Mouse (Mus musculus) urinary bladder, postnatal 36 days (tissue): ENCODE measurements around the gene Eno4.
A peak's percentile ranks its signal among the peaks of the same experiment; 100 is the strongest.

Experiments used
- DNase-seq, 2 experiments: peaks; one replicate each; pipeline ENCODE4 v3.0.0; 2022; ENCODE audit warnings: low spot score in 2 of 2, mixed read lengths in 1 of 2

The Eno4 gene

DNA sequence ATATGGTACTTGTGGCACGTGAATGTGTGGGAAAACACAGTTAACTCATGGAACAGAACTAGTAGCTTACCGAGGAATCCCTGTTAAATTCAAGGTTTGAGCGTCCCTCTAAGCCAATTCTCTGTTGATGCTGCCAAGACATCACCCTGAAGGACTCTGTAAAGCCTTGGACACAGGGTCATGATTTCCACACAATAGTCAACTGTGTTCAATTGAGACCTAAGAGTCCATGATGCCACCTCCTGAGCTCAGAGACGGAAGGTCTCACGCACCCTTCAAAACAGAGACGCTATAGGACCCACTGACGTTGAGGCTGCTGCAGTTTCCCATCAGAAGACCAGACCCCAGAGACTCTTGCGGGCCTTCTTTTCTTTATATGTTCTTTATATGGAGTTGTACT, 30.9 kb downstream of the Eno4 start:
- no peak for DNase-seq

DNA sequence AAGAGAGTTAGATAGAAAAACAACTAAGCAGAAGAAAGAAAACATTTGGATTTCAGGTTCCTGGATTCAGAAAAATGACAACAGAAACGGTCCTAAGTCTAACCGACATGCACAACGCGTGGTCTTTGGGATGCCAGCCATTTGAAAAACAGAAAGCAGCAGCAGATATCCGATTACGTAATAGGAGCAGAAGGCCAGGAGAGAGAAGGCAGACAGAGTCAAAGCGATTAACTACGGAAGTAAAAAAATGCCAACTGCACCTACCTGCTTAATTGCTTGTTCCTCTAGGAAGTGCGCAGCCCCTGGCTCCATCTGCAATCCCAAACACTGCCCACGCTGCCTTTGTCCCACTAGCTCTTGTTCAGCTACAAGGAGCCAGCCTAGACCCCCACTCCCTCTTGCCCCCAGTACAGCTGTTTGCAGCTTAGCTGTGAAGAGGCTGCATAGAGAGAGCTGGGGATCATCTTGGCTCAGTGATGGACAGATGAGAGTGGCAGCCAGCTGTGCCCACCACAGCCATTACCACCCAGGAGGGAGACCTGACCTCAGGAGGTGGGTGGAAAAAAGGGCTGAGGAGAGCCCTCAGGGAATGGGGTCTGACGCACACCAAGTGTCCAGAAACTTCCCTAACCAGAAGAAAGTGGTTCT, 32.1 kb downstream of the Eno4 start:
- no peak for DNase-seq

DNA sequence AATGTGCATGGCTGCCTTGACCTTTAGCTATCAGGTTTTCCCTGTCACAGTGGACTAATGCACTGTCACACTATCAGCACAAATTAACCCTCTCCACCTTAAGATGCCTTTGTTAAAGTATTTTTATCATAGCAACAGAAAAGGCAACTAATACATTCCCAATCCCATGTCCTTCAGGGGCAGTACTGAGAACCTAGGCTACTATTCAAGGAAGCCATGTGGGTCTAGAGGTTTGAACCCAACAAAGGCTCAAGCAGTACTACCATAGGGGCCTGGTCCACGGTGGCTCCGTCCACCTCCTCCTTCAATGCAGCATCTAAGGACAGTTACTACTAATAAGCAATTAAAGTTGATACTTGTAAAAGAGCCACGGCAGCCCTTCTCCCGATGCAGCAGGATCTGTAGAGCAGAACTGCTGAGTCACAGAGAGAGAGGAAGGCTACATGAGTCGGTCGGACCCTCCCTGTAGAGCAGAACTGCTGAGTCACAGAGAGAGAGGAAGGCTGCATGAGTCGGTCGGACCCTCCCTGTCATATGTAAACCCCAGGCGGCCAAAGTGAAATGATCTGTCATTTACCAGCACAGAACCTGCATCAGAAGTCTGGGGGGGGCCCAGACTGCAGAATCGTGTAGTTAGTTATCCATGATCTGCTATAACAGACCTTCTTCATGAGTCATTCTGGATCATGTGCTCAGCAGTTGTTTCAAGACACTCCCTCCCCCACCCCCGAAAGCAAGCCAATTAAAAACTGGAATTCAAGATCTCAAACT, 35.4 kb downstream of the Eno4 start:
- DNase-seq: peak; percentile 7

DNA sequence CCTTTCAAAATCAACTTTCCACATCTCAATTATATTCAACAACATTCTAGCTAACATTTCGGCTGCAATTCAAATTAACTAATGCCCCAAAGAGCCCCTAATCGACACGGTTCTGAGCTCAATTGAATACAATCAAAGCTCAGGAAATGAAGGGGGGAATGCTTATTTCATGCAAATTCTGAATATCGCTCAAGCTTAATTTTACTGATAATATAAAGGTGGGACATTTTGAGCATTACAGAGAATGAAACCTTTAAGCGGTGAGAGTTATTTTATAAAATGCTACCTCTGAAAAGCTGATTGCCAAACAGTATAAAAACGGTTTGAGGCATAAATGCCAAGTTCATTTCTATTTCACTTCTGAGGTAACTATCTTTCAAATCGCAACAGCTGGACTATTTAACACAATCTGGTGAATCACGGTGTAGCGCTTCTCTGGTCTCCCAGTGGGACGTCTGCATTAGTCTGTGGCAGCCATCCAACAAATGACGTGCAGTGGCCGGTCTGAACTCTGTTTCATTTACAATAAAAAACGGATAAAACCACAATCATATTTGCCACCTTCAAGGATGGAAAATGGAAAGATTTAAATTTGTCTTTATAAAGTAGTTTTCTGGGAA, 36.3 kb downstream of the Eno4 start:
- DNase-seq: peak; percentile 28 to 39

DNA sequence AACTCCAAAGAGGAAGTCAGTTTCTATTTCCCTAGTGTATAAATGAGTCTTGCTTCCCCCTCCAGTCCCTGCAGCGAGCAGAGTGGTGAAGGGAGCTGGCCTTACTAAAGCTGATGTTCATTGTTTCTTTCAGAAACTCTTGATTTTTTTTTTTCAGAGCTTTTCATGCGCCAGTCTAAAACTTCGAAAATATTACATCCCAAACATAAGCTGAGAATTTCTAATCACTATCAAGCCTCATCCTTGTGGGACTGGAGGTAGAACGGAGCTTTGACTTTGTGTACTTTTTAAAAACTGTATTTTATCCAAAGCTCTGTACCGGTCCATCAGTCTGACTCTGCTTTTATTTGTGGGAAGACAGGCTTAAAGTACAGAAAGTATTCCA, 36.8 kb downstream of the Eno4 start:
- no peak for DNase-seq

DNA sequence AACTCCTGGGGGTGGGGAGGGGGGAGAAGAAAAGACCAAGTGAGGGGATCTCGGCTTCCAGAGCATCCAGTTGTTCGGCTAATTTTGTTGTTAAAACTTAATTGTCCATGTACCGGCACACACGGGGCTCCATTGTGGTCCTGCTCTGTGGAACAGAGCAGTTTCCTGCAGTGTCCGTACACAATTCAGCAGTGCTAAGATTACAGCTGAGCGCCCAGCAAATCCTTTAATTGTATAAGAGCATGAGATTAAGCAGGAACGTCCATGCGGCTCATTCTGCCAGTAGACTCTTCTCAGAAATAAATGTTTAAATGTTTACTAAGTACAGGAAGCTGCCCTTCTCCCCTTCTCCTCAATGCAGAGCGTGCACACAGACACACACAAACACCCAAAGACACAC, 38.3 kb downstream of the Eno4 start:
- DNase-seq: no peak

DNA sequence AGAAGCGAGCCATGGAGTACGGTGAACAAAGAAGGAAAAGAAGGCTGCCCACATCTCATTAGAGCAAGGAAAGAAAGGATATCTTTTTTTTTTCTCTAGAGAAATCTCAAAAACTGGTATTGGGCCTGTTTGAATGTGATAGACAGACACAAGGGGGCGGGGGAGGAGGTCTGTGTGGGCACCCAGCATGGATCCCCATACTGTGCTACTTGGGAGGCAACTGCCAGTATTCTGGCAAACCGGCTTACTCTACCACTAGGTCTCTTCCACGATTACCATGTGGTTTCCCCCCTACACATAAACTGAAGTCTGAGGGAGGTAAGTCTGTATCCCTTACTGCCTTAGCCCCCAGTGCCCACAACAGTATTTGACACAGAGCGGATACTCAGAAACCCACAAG, 59.6 kb downstream of the Eno4 start:
- no peak for DNase-seq

DNA sequence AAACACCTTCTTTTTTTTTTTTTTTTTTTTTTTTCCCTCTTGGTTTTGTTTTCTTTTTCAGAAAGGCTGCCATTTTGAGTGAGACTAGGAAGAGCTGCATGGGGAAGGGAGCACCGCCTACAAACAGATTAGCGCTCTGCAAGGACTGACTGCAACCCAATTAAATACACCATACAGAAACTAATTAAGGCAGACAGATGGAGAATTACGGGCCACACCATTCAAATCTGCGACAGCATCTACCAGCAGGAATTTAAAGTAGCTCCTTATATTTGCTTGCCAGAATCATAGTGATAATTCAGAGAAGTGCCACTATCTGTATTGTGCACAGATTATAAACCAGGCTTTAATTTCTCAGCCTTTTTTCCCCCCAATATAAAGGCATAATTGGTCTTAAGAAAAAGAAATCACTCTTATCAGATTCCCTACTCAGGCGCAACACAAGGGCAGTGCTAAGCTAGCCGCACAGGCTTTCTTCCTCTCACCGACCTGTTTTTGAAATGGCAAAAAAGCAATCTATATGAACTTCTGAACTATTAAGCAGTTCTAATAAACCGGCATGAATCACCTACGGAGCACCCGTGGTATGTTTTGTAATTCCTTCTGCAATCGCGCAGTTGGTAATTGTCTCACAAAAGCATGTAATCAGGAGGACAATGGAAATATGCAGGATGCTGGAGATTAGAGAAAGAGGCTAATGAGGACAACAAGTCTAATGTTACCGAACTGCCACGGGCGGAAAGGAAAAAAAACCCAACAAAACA, 63.5 kb downstream of the Eno4 start:
- DNase-seq: no peak

DNA sequence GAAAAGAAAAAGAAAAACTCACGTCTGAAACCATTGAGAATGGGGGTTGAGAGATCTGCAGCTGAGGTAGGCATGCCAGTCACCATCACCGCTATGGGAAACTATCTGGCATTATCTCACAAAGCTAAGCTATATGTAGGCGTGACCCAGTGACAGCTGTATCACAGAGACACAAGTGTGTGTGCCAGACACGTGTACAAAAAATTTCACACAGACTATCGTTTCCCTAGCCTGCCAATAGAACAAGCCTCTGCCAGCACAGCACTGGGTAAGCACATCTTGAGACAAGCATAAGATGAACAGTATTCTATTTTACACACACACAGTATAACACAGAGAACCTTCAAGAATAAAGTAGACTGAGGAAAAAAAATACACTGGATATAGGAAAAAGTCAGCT, 67.6 kb downstream of the Eno4 start:
- no peak for DNase-seq
